In genomic region chr4:110145229-110145628, GRCm38 (mm10) we compare ENCODE assay signal across 18 mouse cellular contexts.
A peak's percentile ranks its signal among the peaks of the same experiment; 100 is the strongest.
DNase-seq lines count a peak whose midpoint lies in the region; ATAC-seq and TF ChIP-seq lines count a peak whose summit lies in the region.
"Had no signal": no experiment of that assay in that cellular context is flagged by ENCODE, and none has a peak within 500 bp of the region (broad histone marks: within the 10 kb centered on the region; RNA-seq: fewer than 3 reads in every experiment).

No protein-coding gene starts in this region.

- no peak overlapping the region for H3K9ac ChIP-seq in forebrain, embryonic 13.5 days
- no peak overlapping the region for H3K9ac ChIP-seq in kidney, embryonic 14.5 days (ENCODE audit: low read depth, low read length)
- no peak overlapping the region for H3K9ac ChIP-seq in midbrain, embryonic 11.5 days (ENCODE audit: low read length)
- no peak overlapping the region for H3K9ac ChIP-seq in midbrain, postnatal 0 days (replicated peaks; ENCODE audit: low read length, poor library complexity, severe bottlenecking)
- H3K9ac ChIP-seq in limb, embryonic 15.5 days, result no peak overlapping the region
- H3K9ac ChIP-seq: forebrain, embryonic 15.5 days had no signal

- no peak for TF ChIP-seq CTCF in midbrain, postnatal 0 days (IDR thresholded peaks at IDR 0.05)

- H3K4me3 ChIP-seq in forebrain, embryonic 10.5 days, result no peak overlapping the region
- no peak overlapping the region for H3K4me3 ChIP-seq in forebrain, embryonic 13.5 days
- H3K4me3 ChIP-seq in kidney, embryonic 14.5 days (ENCODE audit: low read length), result no peak overlapping the region
- H3K4me3 ChIP-seq in midbrain, embryonic 11.5 days (ENCODE audit: low read depth, low read length), result no peak overlapping the region
- H3K4me3 ChIP-seq in midbrain, postnatal 0 days (ENCODE audit: low read depth, low read length), result no peak overlapping the region
- H3K4me3 ChIP-seq in limb, embryonic 15.5 days, result no peak overlapping the region
- H3K4me3 ChIP-seq: embryonic facial prominence, embryonic 10.5 days; forebrain, embryonic 15.5 days had no signal

- WGBS in forebrain, embryonic 10.5 days, result 88% methylated on average over 1 of the region's 1 CpGs
- 95% methylated on average over 1 of the region's 1 CpGs for WGBS in forebrain, embryonic 13.5 days
- WGBS in kidney, embryonic 14.5 days, result 88% methylated on average over 1 of the region's 1 CpGs
- 93% methylated on average over 1 of the region's 1 CpGs for WGBS in midbrain, embryonic 11.5 days
- WGBS in midbrain, postnatal 0 days, result 76% methylated on average over 1 of the region's 1 CpGs
- WGBS in limb, embryonic 15.5 days, result 84% methylated on average over 1 of the region's 1 CpGs

- H3K4me1 ChIP-seq in forebrain, embryonic 10.5 days, result no peaks in the 10 kb centered on the region
- H3K4me1 ChIP-seq in forebrain, embryonic 13.5 days, result no peaks in the 10 kb centered on the region
- H3K4me1 ChIP-seq in kidney, embryonic 14.5 days (ENCODE audit: control insufficient read depth, insufficient read depth, low read length), result no peaks in the 10 kb centered on the region
- H3K4me1 ChIP-seq in midbrain, embryonic 11.5 days (ENCODE audit: control insufficient read depth, insufficient read depth, low read length), result no peaks in the 10 kb centered on the region
- H3K4me1 ChIP-seq in midbrain, postnatal 0 days (ENCODE audit: insufficient read depth, low read length), result no peaks in the 10 kb centered on the region
- H3K4me1 ChIP-seq in limb, embryonic 15.5 days, result no peaks in the 10 kb centered on the region
- H3K4me1 ChIP-seq: embryonic facial prominence, embryonic 10.5 days; forebrain, embryonic 15.5 days had no signal

- H3K9me3 ChIP-seq in forebrain, embryonic 10.5 days, result no peaks in the 10 kb centered on the region
- H3K9me3 ChIP-seq in forebrain, embryonic 13.5 days (replicated peaks), result no peaks in the 10 kb centered on the region
- H3K9me3 ChIP-seq in kidney, embryonic 14.5 days (ENCODE audit: control insufficient read depth, low read length), result no peaks in the 10 kb centered on the region
- H3K9me3 ChIP-seq in midbrain, embryonic 11.5 days (ENCODE audit: control insufficient read depth, low read length), result no peaks in the 10 kb centered on the region
- H3K9me3 ChIP-seq in midbrain, postnatal 0 days (ENCODE audit: low read length), result no peaks in the 10 kb centered on the region
- no peaks in the 10 kb centered on the region for H3K9me3 ChIP-seq in limb, embryonic 15.5 days
- H3K9me3 ChIP-seq: embryonic facial prominence, embryonic 10.5 days; forebrain, embryonic 15.5 days had no signal

- no peak overlapping the region for H3K27ac ChIP-seq in forebrain, embryonic 10.5 days
- H3K27ac ChIP-seq in forebrain, embryonic 13.5 days, result no peak overlapping the region
- no peak overlapping the region for H3K27ac ChIP-seq in kidney, embryonic 14.5 days (ENCODE audit: low read depth, low read length)
- no peak overlapping the region for H3K27ac ChIP-seq in midbrain, embryonic 11.5 days (ENCODE audit: low read depth, low read length)
- no peak overlapping the region for H3K27ac ChIP-seq in midbrain, postnatal 0 days (ENCODE audit: low read depth, low read length)
- H3K27ac ChIP-seq in limb, embryonic 15.5 days, result no peak overlapping the region
- H3K27ac ChIP-seq: embryonic facial prominence, embryonic 10.5 days; forebrain, embryonic 15.5 days had no signal

- H3K27me3 ChIP-seq in forebrain, embryonic 10.5 days (ENCODE audit: poor library complexity, severe bottlenecking), result no peaks in the 10 kb centered on the region
- no peaks in the 10 kb centered on the region for H3K27me3 ChIP-seq in forebrain, embryonic 13.5 days
- H3K27me3 ChIP-seq in kidney, embryonic 14.5 days (ENCODE audit: control insufficient read depth, insufficient read depth, low read length), result no peaks in the 10 kb centered on the region
- no peaks in the 10 kb centered on the region for H3K27me3 ChIP-seq in midbrain, embryonic 11.5 days (ENCODE audit: control insufficient read depth, insufficient read depth, low read length)
- no peaks in the 10 kb centered on the region for H3K27me3 ChIP-seq in midbrain, postnatal 0 days (ENCODE audit: insufficient read depth, low read length)
- H3K27me3 ChIP-seq in limb, embryonic 15.5 days, result no peaks in the 10 kb centered on the region
- H3K27me3 ChIP-seq: forebrain, embryonic 15.5 days had no signal

- DNase-seq in forebrain, embryonic 10.5 days (ENCODE audit: extremely low spot score, low spot score), result peak; percentile 10
- DNase-seq in kidney, adult 11 months, result no peak
- DNase-seq in midbrain, embryonic 11.5 days (ENCODE audit: low spot score, missing footprints), result no peak
- no peak for DNase-seq in midbrain, postnatal 0 days (ENCODE audit: low spot score)
- DNase-seq: adrenal gland, adult 8-10 months; adrenal gland, postnatal 36 days; B cell, adult 2 months; cerebellum, adult 2 months; cerebellum, postnatal 10 days; gastrocnemius, postnatal 36 days; heart, postnatal 10 days had no signal

- no peak overlapping the region for H3K4me2 ChIP-seq in forebrain, embryonic 13.5 days
- no peak overlapping the region for H3K4me2 ChIP-seq in kidney, embryonic 14.5 days (replicated peaks; ENCODE audit: low read depth, low read length)
- H3K4me2 ChIP-seq in midbrain, embryonic 11.5 days, result no peak overlapping the region
- H3K4me2 ChIP-seq in midbrain, postnatal 0 days (ENCODE audit: low read depth, low read length, poor library complexity, severe bottlenecking), result no peak overlapping the region
- H3K4me2 ChIP-seq in limb, embryonic 15.5 days, result no peak overlapping the region
- H3K4me2 ChIP-seq: forebrain, embryonic 15.5 days had no signal

- ATAC-seq in forebrain, embryonic 13.5 days, result no peak
- ATAC-seq in kidney, embryonic 14.5 days (ENCODE audit: low FRiP score, low TSS enrichment), result 0 out of 2 replicates have a peak, but pooled peaks have one; percentile 32
- ATAC-seq in midbrain, embryonic 11.5 days (ENCODE audit: low FRiP score), result peak; percentile 30; the same call in 1 of the 2 replicates
- no peak; the same call in 1 of the 2 replicates for ATAC-seq in midbrain, postnatal 0 days (ENCODE audit: low FRiP score)
- peak; percentile 44; the same call in 1 of the 2 replicates for ATAC-seq in limb, embryonic 15.5 days (ENCODE audit: insufficient number of reproducible peaks, low FRiP score, low TSS enrichment, low read depth)
- ATAC-seq: CD4-positive, CD25-positive, alpha-beta regulatory T cell, adult 4 months; forebrain, embryonic 15.5 days had no signal

- no peaks in the 10 kb centered on the region for H3K36me3 ChIP-seq in forebrain, embryonic 10.5 days (replicated peaks)
- H3K36me3 ChIP-seq in forebrain, embryonic 13.5 days (ENCODE audit: poor library complexity, severe bottlenecking), result no peaks in the 10 kb centered on the region
- no peaks in the 10 kb centered on the region for H3K36me3 ChIP-seq in kidney, embryonic 14.5 days (ENCODE audit: control insufficient read depth, insufficient read depth, low read length)
- H3K36me3 ChIP-seq in midbrain, embryonic 11.5 days (ENCODE audit: control insufficient read depth, insufficient read depth, low read length), result no peaks in the 10 kb centered on the region
- no peaks in the 10 kb centered on the region for H3K36me3 ChIP-seq in midbrain, postnatal 0 days (ENCODE audit: insufficient read depth, low read length)
- no peaks in the 10 kb centered on the region for H3K36me3 ChIP-seq in limb, embryonic 15.5 days
- H3K36me3 ChIP-seq: embryonic facial prominence, embryonic 10.5 days; forebrain, embryonic 15.5 days; G1E had no signal

Comparison
In these comparisons a context has a peak if more than half of its experiments do, and no peak if none do; other contexts are left out.
1. ATAC-seq: peak in kidney, embryonic 14.5 days (single experiment), midbrain, embryonic 11.5 days (single experiment) and limb, embryonic 15.5 days (single experiment); none in forebrain, embryonic 13.5 days (single experiment) and midbrain, postnatal 0 days (single experiment).